Mouse (Mus musculus) forebrain, embryonic 13.5 days (tissue): ENCODE data around the gene Gm10392. TPM values are rescaled to one million over a fixed set of nuclear protein-coding genes. Genes with fewer than 3 reads are reported as not detected.
"Not testable (repeated sequence)": the region's sequence is repeated elsewhere in the genome, so short reads cannot be mapped to it uniquely, and the experiment has no call there.

ENCODE experiments used
- ATAC-seq: fragments of 200-750 bp; cut with Nextera tagmentation; 2 replicates; pipeline ENCODE4 v1.8.0; 2017
- H3K27ac ChIP-seq: fragments of 300-500 bp; sonication (generic); 2 replicates; pipeline ENCODE4 v1.5.1; 2015; ENCODE audit warnings: inconsistent platforms, mild to moderate bottlenecking, moderate library complexity
- H3K27me3 ChIP-seq: fragments of 300-500 bp; sonication (generic); 2 replicates; pipeline ENCODE4 v1.6.1; 2015; ENCODE audit warnings: mild to moderate bottlenecking, inconsistent platforms
- H3K36me3 ChIP-seq: fragments of 300-500 bp; sonication (generic); 2 replicates; pipeline ENCODE4 v1.6.1; 2015; ENCODE audit warnings: mild to moderate bottlenecking, inconsistent platforms; ENCODE audit not compliant: poor library complexity, severe bottlenecking
- H3K4me1 ChIP-seq: fragments of 300-500 bp; sonication (generic); 2 replicates; pipeline ENCODE4 v1.6.1; 2015; ENCODE audit warnings: inconsistent platforms
- H3K4me2 ChIP-seq: fragments of 300-500 bp; sonication (generic); 2 replicates; pipeline ENCODE4 v1.6.1; 2015; ENCODE audit warnings: inconsistent platforms, mild to moderate bottlenecking, moderate library complexity
- H3K4me3 ChIP-seq: fragments of 300-500 bp; sonication (generic); 2 replicates; pipeline ENCODE4 v1.5.1; 2015; ENCODE audit warnings: mild to moderate bottlenecking, inconsistent platforms
- H3K9ac ChIP-seq: fragments of 300-500 bp; sonication (generic); 2 replicates; pipeline ENCODE4 v1.6.1; 2015; ENCODE audit warnings: mild to moderate bottlenecking, inconsistent platforms
- H3K9me3 ChIP-seq: fragments of 300-500 bp; sonication (generic); replicated peaks from 2 replicates; pipeline ENCODE4 v1.6.1; 2016; ENCODE audit warnings: inconsistent platforms
- WGBS: fragments of 180-500 bp; shearing (Covaris S2); methylation state at CpG from one replicate; pipeline ENCODE4 v1.1.7; 2015; 5-methylcytosine and 5-hydroxymethylcytosine counted together
- polyA plus RNA-seq: library from polyadenylated mRNA; unstranded; fragments of >200 nt; fragmentation: Nextera tagmentation; extraction: Ambion mirVana; gene quantifications from 2 replicates; pipeline ENCODE4 v1.2.1, GENCODE M21; 2015

Gm10392 gene
- polyA plus RNA-seq: 0.12 and 0.16 TPM in 2 replicates

- no peak within 1 kb of the TSS for H3K27ac ChIP-seq
- H3K36me3 ChIP-seq: no peaks in the 10 kb centered on the region
- H3K27me3 ChIP-seq: peaks cover 28% of the 10 kb centered on the region
- H3K9me3 ChIP-seq: no peaks in the 10 kb centered on the region
- H3K4me1 ChIP-seq: peaks cover 39% of the 10 kb centered on the region
- H3K4me3 ChIP-seq: no peak within 1 kb of the TSS
- 83% methylated on average over 5 of the region's 5 CpGs for WGBS
- H3K4me2 ChIP-seq: no peak within 1 kb of the TSS
- no peak for ATAC-seq
- H3K9ac ChIP-seq: no peak within 1 kb of the TSS; the same call in 1 of the 2 replicates
Observed at GRCm38 (mm10) chr11:77519043-77519442, at the start of gene Gm10392. TSS of gene Gm10392 (minus strand) at chr11:77519198.

GRCm38 (mm10) chr11:77545261-77545660, 26.3 kb upstream of the Gm10392 start:
- Histone ChIP-seq H3K27ac (no peak overlapping the region), H3K9me3 (no peaks in the 10 kb centered on the region), H3K4me3 (no peak overlapping the region), H3K4me2 (no peak overlapping the region), H3K9ac (no peak overlapping the region), H3K36me3 (peaks cover 86% of the 10 kb centered on the region), H3K27me3 (no peaks in the 10 kb centered on the region), H3K4me1 (no peaks in the 10 kb centered on the region)
- WGBS: 93% methylated on average over 7 of the region's 7 CpGs
- no peak for ATAC-seq

DNA sequence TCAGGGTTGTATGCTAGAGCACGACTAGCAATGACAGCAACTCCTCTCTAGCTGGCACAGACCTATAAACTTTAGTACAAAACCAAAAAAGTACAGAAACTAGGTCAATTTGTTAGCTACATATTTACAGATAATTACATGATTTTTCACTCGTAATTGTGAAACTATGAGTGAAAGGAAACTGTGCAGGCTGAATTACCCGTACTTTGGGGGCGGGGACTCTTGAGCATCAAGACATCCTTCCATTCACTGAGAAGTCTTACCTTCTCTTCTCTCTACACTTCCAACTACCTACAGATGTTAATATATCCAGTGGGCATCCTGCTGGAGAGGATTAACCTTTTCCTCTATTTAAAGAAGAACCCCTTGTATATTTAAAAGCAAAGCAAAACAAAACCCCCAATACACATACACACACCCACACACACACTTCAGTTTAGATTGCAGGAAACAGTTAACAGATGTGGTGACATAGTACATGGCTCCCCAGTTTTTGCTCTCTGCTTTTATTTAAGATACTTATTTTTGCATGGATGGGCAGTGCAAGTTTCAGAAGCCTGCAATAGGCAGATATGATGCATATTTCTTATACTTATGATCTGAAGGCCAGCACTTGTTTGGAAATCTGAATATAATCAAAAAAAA, 13.3 kb upstream of the Gm10392 start:
- Histone ChIP-seq H3K9me3 (no peaks in the 10 kb centered on the region), H3K4me2 (no peak overlapping the region), H3K27me3 (no peaks in the 10 kb centered on the region), H3K27ac (no peak overlapping the region), H3K9ac (no peak overlapping the region), H3K36me3 (peaks cover 25% of the 10 kb centered on the region), H3K4me1 (no peaks in the 10 kb centered on the region), H3K4me3 (no peak overlapping the region)
- WGBS: 88% methylated on average over 4 of the region's 4 CpGs
- ATAC-seq: no peak

DNA sequence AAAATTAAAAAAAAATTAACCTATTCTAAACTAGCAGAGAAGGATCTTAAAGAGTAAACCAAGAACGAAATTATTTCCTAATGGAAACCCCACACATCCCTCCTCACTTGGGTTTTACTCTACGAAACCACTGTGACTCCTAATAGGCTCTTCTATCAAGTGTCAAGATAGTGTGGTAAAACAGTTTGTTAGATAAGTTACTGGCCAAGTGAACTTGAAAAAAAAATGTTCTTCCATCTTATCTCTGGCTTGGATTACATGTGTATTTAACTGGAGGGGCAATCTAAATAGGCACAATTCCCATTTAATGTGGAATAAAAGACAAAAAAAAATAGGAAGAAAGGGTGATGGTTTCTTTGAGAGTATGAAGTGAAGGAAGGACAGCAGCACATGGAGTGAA, 11.9 kb upstream of the Gm10392 start:
- H3K27me3 ChIP-seq: no peaks in the 10 kb centered on the region
- peaks cover 16% of the 10 kb centered on the region for H3K36me3 ChIP-seq
- H3K4me1 ChIP-seq: no peaks in the 10 kb centered on the region
- H3K9ac ChIP-seq: no peak overlapping the region
- 93% methylated on average over 2 of the region's 2 CpGs for WGBS
- H3K27ac ChIP-seq: no peak overlapping the region
- H3K4me2 ChIP-seq: no peak overlapping the region
- no peaks in the 10 kb centered on the region for H3K9me3 ChIP-seq
- H3K4me3 ChIP-seq: no peak overlapping the region
- ATAC-seq: no peak

- H3K4me2 ChIP-seq: no peak overlapping the region
- 88% methylated on average over 3 of the region's 3 CpGs for WGBS
- no peak overlapping the region for H3K27ac ChIP-seq
- H3K27me3 ChIP-seq: no peaks in the 10 kb centered on the region
- no peaks in the 10 kb centered on the region for H3K4me1 ChIP-seq
- peaks cover 11% of the 10 kb centered on the region for H3K36me3 ChIP-seq
- no peak overlapping the region for H3K9ac ChIP-seq
- no peak overlapping the region for H3K4me3 ChIP-seq
- no peak for ATAC-seq
- H3K9me3 ChIP-seq: no peaks in the 10 kb centered on the region
Observed at GRCm38 (mm10) chr11:77529644-77530043, 10.6 kb upstream of the Gm10392 start.

- not testable (repeated sequence) for H3K36me3 ChIP-seq, H3K9me3 ChIP-seq, H3K4me3 ChIP-seq, H3K27ac ChIP-seq, H3K27me3 ChIP-seq, H3K9ac ChIP-seq, ATAC-seq, H3K4me1 ChIP-seq, H3K4me2 ChIP-seq
- WGBS: 90% methylated on average over 3 of the region's 3 CpGs
Observed at GRCm38 (mm10) chr11:77528420-77528819, 9.4 kb upstream of the Gm10392 start.

DNA sequence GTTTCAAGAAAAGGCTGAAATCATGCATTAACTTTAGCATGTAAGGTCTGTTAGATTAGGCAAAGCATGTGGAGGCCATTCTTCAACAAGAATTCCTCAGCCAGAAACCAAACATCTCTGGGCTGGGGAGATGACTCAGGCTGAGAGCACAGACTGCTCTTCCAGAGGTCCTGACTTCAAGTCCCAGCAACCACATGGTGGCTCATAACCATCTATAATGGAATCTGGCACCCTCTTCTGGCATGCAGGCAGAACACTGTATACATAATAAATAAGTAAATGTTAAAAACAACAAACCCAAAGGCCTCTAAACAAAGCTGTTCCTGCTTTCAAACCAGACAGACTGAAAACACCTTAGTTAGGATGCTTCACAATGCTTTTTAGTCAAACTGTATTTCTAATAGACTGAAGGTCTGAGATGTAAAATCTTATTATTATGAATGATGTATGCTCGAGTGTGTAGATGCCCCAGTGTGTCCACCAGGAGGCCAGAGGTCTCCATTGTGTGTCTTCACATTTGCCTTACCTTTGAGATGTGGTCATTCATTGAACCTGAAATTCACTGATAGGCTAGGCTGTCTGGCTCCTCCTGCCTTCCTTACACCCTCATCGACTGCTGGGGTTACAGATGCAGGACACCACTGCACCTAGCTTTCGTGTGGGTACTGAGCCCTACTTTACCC, 6.9 kb upstream of the Gm10392 start:
- Histone ChIP-seq H3K4me2 (no peak overlapping the region), H3K27ac (no peak overlapping the region), H3K9ac (no peak overlapping the region), H3K4me1 (no peaks in the 10 kb centered on the region), H3K27me3 (no peaks in the 10 kb centered on the region), H3K4me3 (no peak overlapping the region), H3K9me3 (no peaks in the 10 kb centered on the region), H3K36me3 (peaks cover 8% of the 10 kb centered on the region)
- no peak for ATAC-seq
- 81% methylated on average over 3 of the region's 3 CpGs for WGBS

- no peak for ATAC-seq
- H3K27ac ChIP-seq: no peak overlapping the region
- peaks cover 21% of the 10 kb centered on the region for H3K4me1 ChIP-seq
- no peak overlapping the region for H3K9ac ChIP-seq
- H3K4me3 ChIP-seq: no peak overlapping the region
- H3K9me3 ChIP-seq: no peaks in the 10 kb centered on the region
- peaks cover 14% of the 10 kb centered on the region for H3K27me3 ChIP-seq
- H3K4me2 ChIP-seq: no peak overlapping the region
- no peaks in the 10 kb centered on the region for H3K36me3 ChIP-seq
- 43% methylated on average over 5 of the region's 5 CpGs for WGBS
Observed at GRCm38 (mm10) chr11:77520601-77521529, 1.9 kb upstream of the Gm10392 start.

DNA sequence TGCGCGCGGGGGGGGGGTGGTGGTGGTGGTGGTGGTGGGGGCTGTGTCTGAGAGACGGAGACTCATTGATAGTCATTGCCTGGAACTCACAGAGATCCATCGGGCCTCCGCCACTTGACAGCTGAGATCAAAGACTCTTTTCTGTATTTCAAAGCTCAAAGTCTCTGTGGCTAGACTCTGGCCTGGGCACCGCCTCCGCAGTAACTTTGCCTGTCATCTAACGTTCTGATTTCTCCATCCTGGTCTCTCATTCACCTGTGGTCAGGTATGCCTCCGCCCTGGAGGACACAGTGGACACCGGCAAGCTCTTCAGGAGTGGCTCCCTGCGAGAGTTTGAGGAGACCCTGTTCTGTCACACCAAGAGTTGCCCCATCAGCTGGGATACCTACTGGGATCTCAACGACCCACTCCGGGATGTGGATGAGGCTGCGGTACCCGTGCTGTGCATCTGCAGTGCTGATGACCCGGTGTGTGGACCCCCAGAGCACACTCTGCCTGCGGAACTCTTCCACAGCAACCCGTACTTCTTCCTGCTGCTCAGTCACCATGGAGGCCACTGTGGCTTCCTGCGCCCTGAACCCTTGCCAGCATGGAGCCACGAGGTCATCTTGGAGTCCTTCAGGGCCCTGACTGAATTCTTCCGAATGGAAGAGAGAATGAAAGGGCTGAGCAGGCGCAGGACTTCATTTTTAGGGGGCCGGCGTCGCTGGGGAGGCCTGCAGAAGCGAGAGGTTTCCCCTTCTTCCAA, 773 bp downstream of the Gm10392 start:
- WGBS: 80% methylated on average over 27 of the region's 27 CpGs
- Histone ChIP-seq H3K27ac (no peak overlapping the region), H3K36me3 (no peaks in the 10 kb centered on the region), H3K9ac (no peak overlapping the region), H3K4me1 (peaks cover 46% of the 10 kb centered on the region), H3K9me3 (no peaks in the 10 kb centered on the region), H3K4me3 (no peak overlapping the region), H3K27me3 (peaks cover 29% of the 10 kb centered on the region), H3K4me2 (no peak overlapping the region)
- no peak for ATAC-seq

DNA sequence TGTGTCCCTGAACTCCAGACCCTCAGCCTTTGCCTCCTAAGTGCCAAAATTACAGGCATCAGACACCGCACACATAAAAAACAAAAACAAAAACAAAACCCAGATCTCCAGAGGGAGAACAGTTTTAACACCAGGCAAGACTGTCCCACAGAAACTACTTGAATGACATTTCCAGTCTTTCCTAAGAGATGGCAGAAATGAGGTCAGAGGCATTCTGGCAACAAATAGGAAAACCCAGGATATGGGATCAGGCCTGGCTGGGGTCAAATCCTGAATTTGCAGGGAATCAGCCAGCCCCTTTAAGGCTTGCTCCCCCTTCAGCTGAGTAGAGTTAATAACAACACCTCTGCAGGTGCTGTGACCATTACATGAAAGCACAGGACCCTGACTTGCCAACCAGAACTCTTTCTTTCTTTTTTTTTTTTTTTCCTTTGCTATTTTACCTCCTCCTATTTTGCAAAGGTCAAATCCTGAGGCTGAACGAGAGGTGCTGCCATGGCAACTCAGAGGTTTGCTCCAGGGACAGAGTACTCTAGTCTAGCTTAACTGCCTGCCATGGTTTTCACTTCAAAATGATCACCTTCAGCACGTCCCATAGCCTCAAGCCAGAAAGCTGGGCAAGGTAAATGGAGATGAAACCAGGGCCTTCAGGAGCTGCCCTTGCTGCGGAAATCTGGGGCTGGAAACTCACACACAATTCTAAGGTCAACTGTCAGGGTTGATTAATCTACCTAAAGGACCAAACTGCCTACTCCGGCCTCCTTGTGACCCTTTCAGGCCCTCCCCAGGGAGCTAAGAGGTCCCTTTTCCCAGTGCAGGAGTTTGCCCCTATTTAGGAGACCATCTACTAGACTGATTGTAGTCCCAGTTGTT, 2.2 kb downstream of the Gm10392 start:
- Histone ChIP-seq H3K4me2 (no peak overlapping the region), H3K9ac (no peak overlapping the region), H3K9me3 (no peaks in the 10 kb centered on the region), H3K27ac (no peak overlapping the region), H3K4me1 (peaks cover 55% of the 10 kb centered on the region), H3K4me3 (no peak overlapping the region), H3K36me3 (no peaks in the 10 kb centered on the region), H3K27me3 (peaks cover 29% of the 10 kb centered on the region)
- no peak for ATAC-seq
- WGBS: 71% methylated on average over 5 of the region's 5 CpGs
